Mouse (Mus musculus): Measurements from ENCODE around the gene Meaf6.
A peak's percentile ranks its signal among the peaks of the same experiment; 100 is the strongest.

Meaf6 gene

GRCm38 (mm10) chr4:125084403-125085345 lies at the start of gene Meaf6:
TSS of gene Meaf6 (plus strand) at chr4:125085134.
- peak; percentile 89 to 91 for DNase-seq

- DNase-seq: no peak
Observed at GRCm38 (mm10) chr4:125044454-125044853, 40.5 kb upstream of the Meaf6 start.

GRCm38 (mm10) chr4:125055385-125055784 lies 29.5 kb upstream of the Meaf6 start:
- DNase-seq: no peak

- no peak for DNase-seq
Observed at GRCm38 (mm10) chr4:125056476-125056875, 28.5 kb upstream of the Meaf6 start.

- no peak for DNase-seq
Observed at GRCm38 (mm10) chr4:125057273-125057672, 27.7 kb upstream of the Meaf6 start.

GRCm38 (mm10) chr4:125058033-125058432 lies 26.9 kb upstream of the Meaf6 start:
- no peak for DNase-seq

- DNase-seq: peak; percentile 55 to 67
Observed at GRCm38 (mm10) chr4:125059025-125059424, 25.9 kb upstream of the Meaf6 start.

GRCm38 (mm10) chr4:125063829-125064228 lies 21.1 kb upstream of the Meaf6 start:
- DNase-seq: no peak

GRCm38 (mm10) chr4:125065517-125066307 lies 19.2 kb upstream of the Meaf6 start, which contains the start of gene Dnali1:
TSS of gene Dnali1 (minus strand) at chr4:125065703.
- DNase-seq: peak; percentile 75 to 85

GRCm38 (mm10) chr4:125066490-125067370 lies 18.2 kb upstream of the Meaf6 start, which contains the start of gene Snip1:
TSS of gene Snip1 (plus strand) at chr4:125066672.
- peak; percentile 95 to 98 for DNase-seq

- DNase-seq: no peak
Observed at GRCm38 (mm10) chr4:125077700-125078099, 7.2 kb upstream of the Meaf6 start.

GRCm38 (mm10) chr4:125078698-125079097 lies 6.2 kb upstream of the Meaf6 start:
- DNase-seq: no peak

GRCm38 (mm10) chr4:125085346-125085841 lies 460 bp downstream of the Meaf6 start:
- DNase-seq: peak; percentile 77 to 87

GRCm38 (mm10) chr4:125093031-125093430 lies 8.1 kb downstream of the Meaf6 start:
- DNase-seq: no peak

GRCm38 (mm10) chr4:125096066-125096465 lies 11.1 kb downstream of the Meaf6 start:
- no peak for DNase-seq

GRCm38 (mm10) chr4:125097412-125097811 lies 12.5 kb downstream of the Meaf6 start:
- DNase-seq: no peak

GRCm38 (mm10) chr4:125099458-125099857 lies 14.5 kb downstream of the Meaf6 start:
- peak; percentile 79 to 90 for DNase-seq

GRCm38 (mm10) chr4:125101334-125101733 lies 16.4 kb downstream of the Meaf6 start:
- DNase-seq: no peak

- DNase-seq: no peak
Observed at GRCm38 (mm10) chr4:125105354-125105753, 20.4 kb downstream of the Meaf6 start.

GRCm38 (mm10) chr4:125114638-125115037 lies 29.7 kb downstream of the Meaf6 start:
- peak; percentile 85 to 90 for DNase-seq

GRCm38 (mm10) chr4:125115081-125115480 lies 30.1 kb downstream of the Meaf6 start:
- DNase-seq: no peak

- DNase-seq: peak; percentile 74 to 93
Observed at GRCm38 (mm10) chr4:125115710-125116089, 30.8 kb downstream of the Meaf6 start.
